Mouse (Mus musculus) liver, embryonic 14.5 days (tissue): Measurements from ENCODE around the gene Ahctf1. TPM values are rescaled to one million over a fixed set of nuclear protein-coding genes. Genes with fewer than 3 reads are reported as not detected.

Experiments used
- ATAC-seq: fragments of 200-750 bp; cut with Nextera tagmentation; 2 replicates; pipeline ENCODE4 v1.8.0; 2017; ENCODE audit warnings: moderate number of reproducible peaks, mild to moderate bottlenecking, moderate library complexity; ENCODE audit not compliant: insufficient read depth
- DNase-seq, 3 experiments: peaks; one replicate each; pipeline ENCODE4 v3.0.0-alpha.2; 2012 to 2013; ENCODE audit warnings: low read depth in 3 of 3, low spot score in 3 of 3
- H3K27ac ChIP-seq: fragments of 300-500 bp; sonication (generic); 2 replicates; pipeline ENCODE4 v1.5.1; 2014; ENCODE audit warnings: moderate library complexity, mild to moderate bottlenecking, control low read depth, inconsistent platforms
- H3K27me3 ChIP-seq: fragments of 300-500 bp; sonication (generic); 2 replicates; pipeline ENCODE4 v1.6.1; 2014; ENCODE audit warnings: mild to moderate bottlenecking, low read length, moderate library complexity; ENCODE audit not compliant: control insufficient read depth, insufficient read depth
- H3K36me3 ChIP-seq: fragments of 300-500 bp; sonication (generic); replicated peaks from 2 replicates; pipeline ENCODE4 v1.6.1; 2014; ENCODE audit warnings: low read depth; ENCODE audit not compliant: control insufficient read depth, insufficient read depth
- H3K4me1 ChIP-seq, 2 experiments: fragments of 200-500 bp in 1 of 2; fragments of 300-500 bp in 1 of 2; sonication (generic) in 1 of 2; replicated peaks; 2 replicates each; pipeline ENCODE4 v1.6.1; 2012 to 2014; ENCODE audit warnings: antibody characterized with exemption in 1 of 2, inconsistent platforms in 1 of 2, low read length in 1 of 2; ENCODE audit not compliant: control insufficient read depth in 2 of 2, insufficient read depth in 2 of 2
- H3K4me2 ChIP-seq: fragments of 300-500 bp; sonication (generic); 2 replicates; pipeline ENCODE4 v1.6.1; 2014; ENCODE audit warnings: low read depth, mild to moderate bottlenecking, control low read depth, moderate library complexity
- H3K4me3 ChIP-seq, 2 experiments: fragments of 200-500 bp in 1 of 2; fragments of 300-500 bp in 1 of 2; sonication (generic) in 1 of 2; 2 replicates each; pipeline ENCODE4 v1.5.1; 2012 to 2014; ENCODE audit warnings: low read depth in 2 of 2, low read length in 2 of 2, mild to moderate bottlenecking in 2 of 2, control low read depth in 1 of 2, inconsistent platforms in 1 of 2, moderate library complexity in 1 of 2; ENCODE audit not compliant: insufficient read depth in 1 of 2
- H3K9ac ChIP-seq: fragments of 300-500 bp; sonication (generic); replicated peaks from 2 replicates; pipeline ENCODE4 v1.6.1; 2014; ENCODE audit warnings: mild to moderate bottlenecking, control low read depth, moderate library complexity
- H3K9me3 ChIP-seq: fragments of 300-500 bp; sonication (generic); 2 replicates; pipeline ENCODE4 v1.6.1; 2016; ENCODE audit warnings: low read length, mixed read lengths; ENCODE audit not compliant: control insufficient read depth
- CTCF ChIP-seq: IDR thresholded peaks from 2 replicates; pipeline ENCODE4 v1.5.1; 2016; ENCODE audit warnings: antibody characterized with exemption, low read depth, control low read depth
- EP300 ChIP-seq: IDR thresholded peaks from 2 replicates; pipeline ENCODE4 v1.6.1; 2016; ENCODE audit warnings: antibody characterized with exemption, low read depth
- WGBS: fragments of 180-500 bp; shearing (Covaris S2); extraction: QIAGEN DNeasy Blood & Tissue Kit; methylation state at CpG from one replicate; pipeline ENCODE4 v1.1.7; 2014; ENCODE audit not compliant: insufficient replicate concordance; 5-methylcytosine and 5-hydroxymethylcytosine counted together
- polyA plus RNA-seq, 2 experiments: library from polyadenylated mRNA; depleted of rRNA in 1 of 2; stranded (reverse) in 1 of 2; unstranded in 1 of 2; fragments of >200 nt; fragmentation: Nextera tagmentation in 1 of 2; extraction: Ambion mirVana in 1 of 2; gene quantifications; 2 replicates each; pipeline versions ENCODE4 v1.2.1 to v1.2.3; 2012 to 2014

The Ahctf1 gene
- polyA plus RNA-seq, 2 experiments, result 19.2 to 25.5 TPM

GRCm38 (mm10) chr1:179805751-179806150 lies 2.3 kb upstream of the Ahctf1 start:
- Histone ChIP-seq H3K27me3 (no peaks in the 10 kb centered on the region), H3K9ac (no peak overlapping the region; the same call in 1 of the 2 replicates), H3K36me3 (no peaks in the 10 kb centered on the region), H3K27ac (peak overlapping the region; percentile 6; the same call in 1 of the 2 replicates), H3K4me2 (no peak overlapping the region), H3K4me1 (peaks cover 43 to 50% of the 10 kb centered on the region in 2 experiments), H3K9me3 (no peaks in the 10 kb centered on the region), H3K4me3 (no peak overlapping the region)
- 60% methylated on average over 5 of the region's 5 CpGs for WGBS
- TF ChIP-seq EP300, result no peak
- TF ChIP-seq CTCF, result no peak
- no peak for ATAC-seq
- DNase-seq, result peak in 1 of 3 experiments; percentile 34

- peaks cover 50 to 55% of the 10 kb centered on the region in 2 experiments for H3K4me1 ChIP-seq
- peak overlapping the region; percentile 98 for H3K27ac ChIP-seq
- peak overlapping the region; percentile 92 for H3K9ac ChIP-seq
- peak overlapping the region; percentile 86 to 99 for H3K4me3 ChIP-seq
- no peaks in the 10 kb centered on the region for H3K27me3 ChIP-seq
- peak; percentile 41 to 62 (median 51) for DNase-seq
- H3K4me2 ChIP-seq, result peak overlapping the region; percentile 98
- ATAC-seq, result no peak; the same call in 1 of the 2 replicates
- H3K9me3 ChIP-seq, result no peaks in the 10 kb centered on the region
- WGBS, result 6% methylated on average over 11 of the region's 11 CpGs
- TF ChIP-seq EP300 (peak; percentile 51), CTCF (no peak)
- H3K36me3 ChIP-seq, result peaks cover 5% of the 10 kb centered on the region
These were observed 831 bp upstream of the Ahctf1 start for GRCm38 (mm10) chr1:179804140-179804881.

- ATAC-seq, result peak; percentile 76
- WGBS, result under 1% methylated on average over 90 of the region's 94 CpGs
- H3K4me3 ChIP-seq, result peak within 1 kb of the TSS; percentile 86 to 99
- peak within 1 kb of the TSS; percentile 92 for H3K9ac ChIP-seq
- TF ChIP-seq CTCF (no peak), EP300 (no peak)
- peaks cover 41 to 44% of the 10 kb centered on the region in 2 experiments for H3K4me1 ChIP-seq
- DNase-seq, result peak; percentile 38 to 51 (median 41)
- H3K36me3 ChIP-seq, result peaks cover 18% of the 10 kb centered on the region
- H3K9me3 ChIP-seq, result no peaks in the 10 kb centered on the region
- H3K4me2 ChIP-seq, result peak within 1 kb of the TSS; percentile 98
- H3K27me3 ChIP-seq, result no peaks in the 10 kb centered on the region
- H3K27ac ChIP-seq, result peak within 1 kb of the TSS; percentile 98
These were observed 619 bp downstream of the Ahctf1 start, which contains the start of gene Gm10518 for GRCm38 (mm10) chr1:179802610-179803512. Gene Gm10518 (plus strand): TSS chr1:179803376.

GRCm38 (mm10) chr1:179798794-179799193 lies 4.7 kb downstream of the Ahctf1 start:
- H3K9me3 ChIP-seq, result no peaks in the 10 kb centered on the region
- peaks cover 10% of the 10 kb centered on the region in 2 experiments for H3K4me1 ChIP-seq
- H3K27ac ChIP-seq, result no peak overlapping the region
- H3K9ac ChIP-seq, result no peak overlapping the region
- TF ChIP-seq CTCF (no peak), EP300 (no peak)
- ATAC-seq (no peak), DNase-seq (no peak)
- no peak overlapping the region for H3K4me2 ChIP-seq
- H3K27me3 ChIP-seq, result no peaks in the 10 kb centered on the region
- no peak overlapping the region for H3K4me3 ChIP-seq
- H3K36me3 ChIP-seq, result peaks cover 51% of the 10 kb centered on the region
